Mouse (Mus musculus) 416B (cell line): ENCODE data around the gene Irf5.

Experiments used
- DNase-seq: peaks from one replicate; pipeline ENCODE4 v3.0.0; 2011; ENCODE audit warnings: low read depth

The Irf5 gene

GRCm38 (mm10) chr6:29526281-29527251 lies at the start of gene Irf5:
Irf5 (plus strand) TSS chr6:29526625.
- DNase-seq, result no peak

GRCm38 (mm10) chr6:29482691-29483090 lies 43.7 kb upstream of the Irf5 start:
- no peak for DNase-seq

- peak; percentile 20 for DNase-seq
Observed at GRCm38 (mm10) chr6:29484716-29485559, 41.5 kb upstream of the Irf5 start.

DNA sequence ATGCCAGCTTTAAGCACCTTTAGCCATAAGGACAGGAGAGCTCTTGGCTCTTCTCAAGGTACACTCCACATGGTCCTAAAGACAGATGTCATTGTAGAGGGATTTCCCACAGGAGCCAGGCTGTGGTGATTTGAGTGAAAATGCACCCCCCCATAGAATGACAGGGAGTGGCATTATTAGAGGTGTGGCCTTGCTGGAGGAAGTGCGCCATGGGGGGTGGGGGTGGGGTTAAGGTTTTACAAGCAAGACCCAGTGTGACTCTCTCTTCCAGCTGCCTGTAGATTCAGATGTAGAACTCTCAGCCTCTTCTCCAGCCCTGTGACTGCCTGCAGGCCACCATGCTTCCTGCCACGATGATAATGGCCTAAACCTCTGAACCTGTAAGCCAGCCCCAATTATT lies 40.5 kb upstream of the Irf5 start:
- no peak for DNase-seq

DNA sequence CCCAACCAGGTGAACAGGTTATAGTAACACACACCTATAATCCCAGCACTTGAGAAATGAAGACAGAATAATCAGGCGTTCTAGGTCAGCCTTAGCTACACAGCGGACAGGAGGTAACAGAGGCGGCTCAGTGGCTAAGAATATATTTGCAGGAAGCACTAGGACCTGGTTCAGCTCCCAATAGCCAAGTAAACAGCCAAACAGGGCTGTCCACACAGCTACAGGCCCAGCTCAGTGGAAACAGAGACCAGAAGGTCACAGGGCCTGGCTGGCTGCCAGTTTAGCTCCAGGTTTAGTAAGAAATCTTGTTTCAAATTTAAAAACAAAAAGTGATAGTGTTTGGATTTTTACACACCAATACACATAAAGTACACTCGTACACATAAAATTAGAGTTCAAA lies 32.3 kb upstream of the Irf5 start:
- no peak for DNase-seq

GRCm38 (mm10) chr6:29496270-29496669 lies 30.2 kb upstream of the Irf5 start:
- DNase-seq, result no peak

DNA sequence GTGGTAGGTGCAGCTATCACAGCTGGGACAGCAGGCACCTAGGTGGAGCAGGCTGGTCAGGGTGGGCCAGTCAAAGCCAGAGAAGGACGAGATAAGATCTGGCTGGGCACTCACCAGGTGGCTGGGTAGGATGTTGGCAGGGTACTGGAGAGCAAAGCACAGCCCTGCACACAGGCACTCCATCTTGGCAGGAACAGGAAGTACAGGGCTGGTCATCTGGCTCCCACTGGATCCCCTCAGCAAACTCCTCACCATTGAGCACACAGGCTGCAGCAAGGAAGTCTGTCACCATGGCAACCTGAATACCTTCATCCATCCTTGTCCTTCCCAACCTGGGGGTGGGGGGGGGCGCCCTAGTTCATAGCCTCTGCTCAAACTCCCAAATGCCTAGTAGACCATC lies 28.6 kb upstream of the Irf5 start:
- DNase-seq, result no peak

DNA sequence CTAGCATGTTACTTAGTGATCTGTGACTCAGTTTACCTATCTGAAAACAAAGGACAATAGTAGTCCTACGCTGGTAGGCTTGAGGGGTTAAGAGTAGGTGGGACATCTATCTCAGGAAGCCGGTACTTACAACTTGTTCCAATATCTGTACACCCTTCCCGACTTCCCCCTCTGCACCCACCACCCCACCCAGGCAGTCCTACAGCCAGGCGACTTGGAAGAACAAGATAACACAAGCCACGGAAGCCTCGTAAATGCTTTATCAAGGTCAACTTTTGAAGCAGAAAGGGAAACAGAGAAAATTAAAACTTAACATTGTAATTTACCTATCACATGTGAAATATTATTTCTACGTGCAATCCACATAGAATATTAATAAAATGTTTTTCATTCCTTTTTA lies 26.2 kb upstream of the Irf5 start:
- no peak for DNase-seq

- DNase-seq, result no peak
Observed at GRCm38 (mm10) chr6:29500810-29501209, 25.6 kb upstream of the Irf5 start.

DNA sequence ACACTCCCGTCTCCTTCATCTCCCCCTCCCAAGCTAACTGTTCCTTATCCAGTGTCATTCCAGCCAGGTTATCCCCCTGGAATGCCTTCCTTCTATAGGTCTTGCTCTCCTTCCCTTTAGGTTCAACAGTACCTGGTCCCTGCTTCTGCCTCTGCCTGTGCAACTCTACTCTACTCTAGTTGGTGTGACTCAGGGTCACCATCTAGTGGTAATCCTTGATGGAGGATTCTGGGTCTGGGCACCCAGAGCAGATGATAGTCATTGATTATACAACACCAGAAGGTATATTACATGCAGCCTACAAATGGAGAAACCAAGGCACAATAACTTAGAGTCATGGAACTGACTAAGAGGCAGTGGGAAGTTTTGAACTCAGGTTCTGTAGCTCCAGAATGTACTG lies 24.8 kb upstream of the Irf5 start:
- DNase-seq, result peak; percentile 31

DNA sequence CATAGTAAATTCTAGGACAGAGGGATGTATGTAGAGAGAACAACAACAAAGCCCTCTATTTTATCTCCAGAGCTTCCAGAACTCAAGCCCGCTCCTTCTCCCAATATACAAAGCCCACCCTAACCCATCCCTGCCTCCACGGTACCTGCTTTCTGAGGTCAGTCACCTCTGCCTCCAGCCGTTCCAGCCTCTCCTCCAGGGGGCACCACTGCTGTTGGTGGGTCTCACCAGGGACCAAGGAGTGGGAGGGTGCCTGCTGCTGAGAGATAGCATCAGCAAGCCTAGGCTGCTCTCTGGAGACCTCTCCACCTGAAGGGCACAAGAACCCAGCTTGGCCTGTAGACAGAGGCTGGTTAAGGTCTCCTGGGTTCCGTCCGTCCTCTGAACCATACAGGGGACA lies 20.9 kb upstream of the Irf5 start:
- no peak for DNase-seq

DNA sequence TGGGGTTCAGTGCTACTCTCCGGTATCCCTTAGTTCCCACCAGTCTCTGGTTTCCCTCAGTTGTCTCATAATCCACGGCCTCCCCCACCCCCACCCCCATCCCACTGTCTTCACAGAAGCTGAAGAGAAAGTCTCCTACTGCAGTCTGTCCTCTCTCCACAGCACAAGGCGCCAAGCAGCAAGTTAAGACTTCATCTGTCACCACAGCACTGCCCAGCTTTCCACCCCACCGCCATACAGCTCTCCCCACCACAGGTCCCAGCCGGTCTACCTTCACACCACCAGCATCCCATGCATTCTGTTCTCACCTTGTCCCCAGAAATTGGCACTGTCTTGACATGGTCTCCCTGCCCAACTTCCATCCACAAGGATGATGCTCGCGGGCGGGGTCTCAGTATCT lies 19.6 kb upstream of the Irf5 start:
- DNase-seq, result no peak

- DNase-seq, result no peak
Observed at GRCm38 (mm10) chr6:29507447-29508309, 18.7 kb upstream of the Irf5 start, which contains the start of gene Kcp. Kcp (minus strand) TSS chr6:29507952.

DNA sequence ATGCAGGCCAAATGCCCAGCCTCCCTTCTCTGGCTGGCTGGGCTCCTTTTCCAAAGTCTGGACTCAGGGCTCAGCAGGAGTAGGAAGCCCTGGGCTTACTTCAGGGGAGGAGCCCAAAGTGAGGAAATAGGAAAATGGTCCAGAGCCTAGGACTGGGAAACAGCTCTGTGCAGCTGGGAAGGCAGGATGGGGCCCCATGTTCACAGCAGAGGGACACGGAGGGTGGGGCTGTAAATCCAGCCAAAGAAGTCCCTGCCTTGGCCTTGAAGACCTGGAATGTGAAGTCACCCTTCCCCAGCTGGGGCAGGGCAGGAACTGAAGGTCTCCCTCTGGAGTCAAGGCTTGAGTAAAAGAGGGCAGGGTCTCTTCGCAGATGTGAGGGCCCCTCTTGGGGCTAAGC lies 17.3 kb upstream of the Irf5 start:
- no peak for DNase-seq

GRCm38 (mm10) chr6:29513284-29513683 lies 13.1 kb upstream of the Irf5 start:
- DNase-seq, result peak; percentile 54

GRCm38 (mm10) chr6:29517139-29517538 lies 9.3 kb upstream of the Irf5 start:
- peak; percentile 78 for DNase-seq

- no peak for DNase-seq
Observed at GRCm38 (mm10) chr6:29522626-29523300, 3.7 kb upstream of the Irf5 start.

DNA sequence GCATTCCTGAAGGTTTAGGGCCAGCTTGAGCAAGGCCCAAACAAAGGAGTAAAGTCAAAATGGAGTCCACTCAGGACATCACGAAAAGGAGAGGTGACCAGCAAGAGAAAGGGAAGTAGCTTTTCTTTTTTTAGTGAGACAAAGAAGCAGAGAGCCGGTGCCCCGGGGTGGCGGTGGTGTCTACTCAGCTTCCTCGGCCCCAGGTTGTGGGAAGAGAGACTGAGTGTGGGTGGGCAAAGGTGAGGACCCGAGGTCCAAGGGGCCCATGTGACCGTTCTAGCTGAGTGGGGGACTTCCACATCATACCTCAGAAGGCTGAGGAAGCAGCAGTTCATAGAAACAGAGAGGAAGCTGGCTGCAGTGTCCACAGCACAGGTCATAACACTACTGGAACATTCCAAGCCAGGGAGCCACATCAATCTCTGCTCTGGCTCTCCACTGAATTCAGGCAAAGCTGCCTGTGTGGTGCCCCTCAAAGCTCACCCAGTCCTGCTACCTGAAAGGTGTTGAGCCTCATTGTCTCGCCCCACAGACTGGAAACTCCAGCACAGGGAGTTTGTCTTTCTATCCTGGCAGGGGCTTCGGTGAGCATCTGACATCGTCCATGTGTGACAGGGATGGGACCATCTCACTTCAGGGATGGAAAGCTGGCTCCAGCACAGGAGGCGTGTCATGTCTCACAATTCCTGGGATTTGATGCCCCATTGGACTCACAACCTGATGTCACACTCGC lies 3.0 kb upstream of the Irf5 start:
- no peak for DNase-seq

DNA sequence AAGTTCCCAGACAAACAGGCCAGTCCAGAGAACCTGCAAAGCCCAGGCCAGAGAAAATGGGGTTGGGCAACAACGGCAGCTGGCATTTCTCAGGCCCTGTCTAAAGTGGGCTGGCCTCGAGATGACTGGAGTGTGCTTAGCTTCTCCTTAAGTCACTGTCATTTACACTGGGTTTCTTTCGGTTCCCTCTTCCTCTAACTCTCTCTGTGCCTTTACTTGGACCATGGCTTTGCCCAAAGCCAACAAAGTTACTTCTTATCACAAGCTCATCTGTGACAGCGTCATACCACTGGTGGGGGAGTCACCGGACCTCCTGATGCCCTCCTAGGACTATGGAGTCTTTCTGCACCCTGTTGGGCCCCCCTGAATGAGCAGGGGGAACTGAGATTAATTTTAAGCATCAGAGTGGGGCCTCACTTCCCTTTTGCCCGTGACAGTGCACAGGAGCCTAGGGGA lies 2.4 kb upstream of the Irf5 start:
- no peak for DNase-seq

DNA sequence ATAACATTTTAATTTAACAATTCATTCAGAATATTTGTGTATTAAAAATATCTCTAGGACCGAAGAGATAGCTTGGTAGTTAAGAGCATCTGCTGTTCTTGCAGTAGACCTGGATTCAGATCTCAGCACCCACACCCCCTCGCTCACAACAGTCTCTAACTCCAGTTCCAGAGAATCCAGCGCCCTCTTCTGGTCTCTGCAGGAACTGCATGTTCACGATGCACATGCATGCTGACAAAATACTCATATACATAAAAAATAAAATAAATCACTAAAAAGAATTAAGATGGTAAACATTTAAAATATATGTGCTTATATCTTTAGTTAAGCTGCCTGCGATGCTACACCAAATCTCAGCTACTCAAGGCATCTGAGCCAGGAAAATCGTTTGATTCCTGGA lies 1.2 kb upstream of the Irf5 start:
- DNase-seq, result peak; percentile 41
